Mouse (Mus musculus) layer of hippocampus, postnatal 10 days (tissue): ENCODE data around the gene Inhbc. TPM values are rescaled to one million over a fixed set of nuclear protein-coding genes. Genes with fewer than 3 reads are reported as not detected.
"Not testable (repeated sequence)": the region's sequence is repeated elsewhere in the genome, so short reads cannot be mapped to it uniquely, and the experiment has no call there.

Experiments
- DNase-seq, 2 experiments: peaks; one replicate each; pipeline ENCODE4 v3.0.0; 2021; ENCODE audit warnings: low spot score in 2 of 2
- total RNA-seq, 2 experiments: library from RNA; stranded (reverse); gene quantifications; 2 replicates each; pipeline ENCODE4 v1.2.3; 2021

Gene Inhbc
- total RNA-seq, 2 experiments from 2014 or later: not detected

DNA sequence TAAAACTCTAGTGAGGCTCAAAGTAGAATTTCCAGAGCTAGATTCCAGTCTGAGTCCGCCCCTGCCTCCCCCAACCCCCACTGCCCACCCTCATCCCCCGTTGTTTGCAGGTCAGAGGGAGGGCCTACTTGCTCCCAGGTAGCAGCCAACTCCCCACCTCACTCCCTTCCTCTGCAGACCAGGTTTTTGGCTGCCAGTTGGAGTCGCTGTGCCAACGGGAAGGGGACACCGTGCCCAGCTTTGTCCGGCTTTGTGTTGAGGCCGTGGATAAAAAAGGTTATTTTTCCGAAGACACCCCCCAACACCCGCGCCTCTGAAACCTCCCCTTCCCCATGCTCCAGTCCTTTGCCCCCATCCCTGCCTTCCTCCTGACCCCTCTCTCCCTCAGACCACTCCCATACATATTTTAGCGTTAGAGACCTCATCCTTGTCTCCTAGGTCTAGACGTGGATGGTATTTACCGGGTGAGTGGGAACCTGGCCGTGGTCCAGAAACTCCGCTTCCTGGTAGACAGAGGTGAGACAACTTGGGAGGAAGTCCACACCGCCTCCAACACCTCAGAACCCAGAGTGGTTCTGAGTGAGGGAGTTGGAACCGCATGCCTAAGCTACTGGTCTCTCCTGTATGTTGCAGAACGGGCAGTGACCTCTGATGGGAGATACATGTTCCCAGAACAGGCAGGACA is 42.6 kb downstream of the Inhbc start:
- DNase-seq: no peak

DNA sequence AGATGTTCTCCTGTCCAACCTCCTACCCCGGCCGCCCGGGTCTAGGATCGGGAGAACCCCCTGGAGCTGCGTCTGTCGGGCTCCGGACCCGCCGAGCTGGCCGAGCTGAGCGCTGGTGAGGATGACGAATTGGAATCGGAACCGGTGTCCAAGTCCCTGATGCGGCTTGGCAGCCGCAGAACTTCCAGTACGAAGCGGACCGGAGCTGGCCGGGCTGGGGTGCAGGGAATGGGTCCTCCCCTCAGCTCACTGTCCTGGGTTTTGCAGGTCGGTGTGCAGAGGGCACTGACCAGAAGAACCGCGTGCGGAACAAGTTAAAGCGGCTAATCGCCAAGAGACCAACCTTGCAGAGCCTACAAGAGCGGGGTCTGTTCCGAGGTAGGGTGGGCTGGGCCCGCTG is 43.4 kb downstream of the Inhbc start:
- DNase-seq: peak in 1 of 2 experiments; percentile 22

DNA sequence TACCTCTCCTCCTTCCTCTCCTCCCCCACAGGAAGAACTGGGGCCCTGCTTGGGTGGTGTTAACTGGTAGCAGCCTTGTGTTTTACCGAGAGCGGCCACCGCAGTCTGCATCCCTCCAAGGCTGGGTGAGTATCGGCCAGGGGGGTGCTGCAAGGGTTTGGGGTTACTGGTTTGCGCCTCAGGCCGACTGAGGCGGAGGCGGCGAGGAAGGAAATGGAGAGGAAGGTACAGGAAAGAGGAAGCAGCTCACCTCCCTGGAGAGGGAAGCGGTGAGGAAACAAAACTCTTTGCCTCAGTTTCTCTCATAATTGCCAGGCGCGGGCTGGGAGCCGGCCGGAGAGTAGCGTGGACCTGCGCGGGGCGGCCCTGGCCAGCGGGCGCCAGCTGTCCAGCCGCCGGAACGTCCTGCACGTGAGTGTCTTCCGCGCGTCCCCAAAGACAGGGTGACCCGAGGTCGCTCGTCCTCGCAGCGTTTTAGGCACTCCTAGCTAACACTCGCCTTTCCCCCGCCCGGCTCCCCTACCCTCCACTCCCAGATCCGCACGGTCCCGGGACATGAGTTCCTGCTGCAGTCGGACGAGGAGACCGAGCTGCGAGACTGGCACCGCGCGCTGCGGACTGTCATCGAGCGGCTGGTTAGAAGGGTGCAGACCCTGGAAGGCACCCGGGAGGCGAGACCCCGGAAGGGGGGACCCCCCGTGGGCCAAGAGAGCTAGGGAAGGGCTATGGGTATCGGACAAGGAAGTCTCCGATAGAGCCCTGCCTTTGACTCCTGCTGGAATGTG is 44.0 kb downstream of the Inhbc start:
- DNase-seq: no peak

DNA sequence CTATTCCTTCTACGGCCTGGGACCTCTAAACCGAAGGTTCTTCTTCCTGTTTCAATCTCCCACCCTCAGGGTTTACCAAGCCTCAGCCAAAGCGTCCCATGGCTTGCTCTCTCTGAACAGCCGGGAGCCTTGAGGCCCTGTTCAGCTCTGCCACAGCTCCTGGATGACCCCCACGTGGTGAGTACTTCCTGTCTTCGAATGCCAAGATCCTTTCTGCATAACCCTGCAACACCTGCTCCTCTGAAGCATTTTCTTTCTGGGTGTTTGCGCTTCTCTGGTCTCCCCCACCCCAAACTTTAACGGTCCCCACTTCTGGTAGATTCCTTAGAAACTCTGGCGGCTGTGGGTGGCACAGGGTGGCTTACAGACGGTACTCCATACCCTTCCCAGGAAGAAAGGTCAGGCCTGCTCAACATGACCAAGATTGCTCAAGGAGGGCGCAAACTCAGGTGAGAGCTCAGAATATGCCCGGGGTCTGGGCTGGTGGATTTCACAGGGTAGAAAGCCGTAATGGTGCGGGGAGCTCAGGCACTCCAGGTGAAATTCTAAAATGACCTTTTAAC is 44.7 kb downstream of the Inhbc start:
- DNase-seq: no peak

DNA sequence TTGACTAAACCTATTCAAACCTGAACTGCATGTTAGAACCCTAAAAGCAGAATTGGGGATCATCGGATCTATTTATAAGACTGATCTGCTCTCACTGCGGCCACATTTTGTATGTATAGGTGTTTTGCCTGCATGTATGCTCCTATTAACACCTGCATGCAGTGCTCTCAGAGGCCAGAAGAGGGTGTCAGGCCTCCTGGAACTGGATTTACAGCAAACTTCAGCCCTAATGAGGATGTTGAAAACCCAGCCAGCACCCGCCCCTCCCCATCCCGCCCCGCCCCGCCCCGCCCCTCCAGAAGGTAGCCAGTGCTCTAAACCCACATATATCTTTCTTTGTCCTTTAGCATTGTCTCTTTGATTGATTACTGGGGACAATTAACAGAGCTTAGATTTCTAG is 45.7 kb downstream of the Inhbc start:
- DNase-seq: peak in 1 of 2 experiments; percentile 36

DNA sequence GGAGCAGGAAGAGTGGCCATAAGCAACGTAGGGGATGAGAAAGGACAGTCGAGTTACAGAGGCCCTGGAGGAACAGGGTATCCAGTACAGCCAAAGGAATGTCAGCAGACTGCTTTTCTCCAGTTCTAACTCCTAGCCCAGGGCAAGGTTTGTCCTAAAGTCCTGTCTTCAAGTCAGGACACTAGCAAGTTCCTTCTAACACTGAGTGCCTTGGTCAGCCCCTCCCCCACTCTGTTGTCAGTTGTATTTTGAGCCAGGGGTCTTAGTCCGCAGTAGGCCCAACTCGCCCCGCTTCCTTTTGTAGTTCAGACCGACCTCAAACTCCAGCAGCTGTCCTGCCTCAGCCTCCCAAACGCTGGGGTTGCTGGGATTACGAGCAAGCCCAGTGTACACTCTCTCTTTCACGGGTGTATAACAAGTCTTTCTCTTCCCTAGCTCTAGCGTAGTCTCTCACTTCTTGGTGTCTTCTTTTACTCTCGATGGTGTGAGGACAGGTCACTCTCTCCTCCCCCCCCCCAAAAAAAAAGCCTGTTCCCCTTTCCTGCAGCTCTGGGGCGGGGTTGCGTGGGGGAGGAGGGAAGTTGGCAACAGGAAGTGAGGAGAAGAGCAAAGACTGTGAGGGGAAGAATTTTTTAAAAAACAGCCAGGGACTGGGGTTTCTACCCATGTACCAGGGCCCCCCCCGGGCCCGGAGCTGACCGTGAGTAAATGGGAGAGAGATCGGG is 46.9 kb downstream of the Inhbc start:
- DNase-seq: no peak

DNA sequence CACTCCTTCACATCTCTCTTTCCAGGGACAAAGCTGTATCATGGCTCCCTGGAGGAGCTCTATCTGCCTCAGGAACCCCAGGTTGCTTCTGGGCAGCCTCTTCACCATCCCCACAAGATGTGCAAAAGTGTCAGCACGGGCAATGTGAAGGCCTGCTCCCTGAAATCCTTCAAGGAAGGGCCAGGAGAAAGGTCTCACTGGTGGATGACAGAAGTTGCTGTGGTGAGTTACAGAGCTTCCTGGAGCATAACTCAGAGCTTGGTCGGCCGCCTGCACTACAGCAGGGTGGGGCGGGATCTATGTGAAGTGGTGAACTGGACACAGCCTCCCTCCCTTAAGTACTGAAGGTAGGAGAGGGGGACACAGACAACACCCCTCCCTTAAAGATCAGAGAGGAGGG is 47.6 kb downstream of the Inhbc start:
- no peak for DNase-seq

DNA sequence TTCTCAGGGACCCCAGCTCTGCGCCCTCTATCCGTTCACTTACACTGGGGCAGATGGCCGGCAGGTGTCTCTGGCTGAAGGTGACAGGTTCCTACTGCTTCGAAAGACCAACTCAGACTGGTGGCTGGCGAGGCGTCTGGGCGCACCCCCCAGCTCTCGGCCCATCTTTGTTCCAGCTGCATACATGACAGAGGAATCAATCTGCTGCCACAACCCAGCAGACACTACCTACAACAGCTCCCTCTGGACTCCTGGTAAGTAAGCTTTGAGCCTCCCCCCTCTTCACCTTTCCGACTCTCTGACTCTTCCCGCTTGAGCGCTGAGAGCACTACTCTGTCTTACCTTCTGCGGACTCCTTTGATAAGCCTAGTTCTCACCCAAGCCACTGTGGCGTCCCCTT is 48.1 kb downstream of the Inhbc start:
- DNase-seq: no peak

DNA sequence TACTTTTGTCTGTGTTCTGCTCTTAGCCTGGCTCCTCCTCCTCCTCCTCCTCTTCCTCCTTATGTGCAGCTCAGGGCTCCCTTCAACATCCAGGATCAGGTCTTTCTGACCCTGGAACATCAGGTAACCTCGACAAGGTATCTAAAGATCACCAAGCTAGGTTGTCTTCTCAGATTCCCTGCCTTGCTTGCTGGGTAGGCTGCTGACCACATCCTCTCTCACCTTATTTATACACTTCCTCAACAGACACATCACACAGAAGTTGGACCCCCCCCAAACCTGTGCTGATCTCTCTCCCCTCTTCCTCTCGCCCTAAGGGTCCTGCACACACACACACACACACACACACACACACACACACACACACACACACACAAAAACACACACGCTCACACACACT is 48.6 kb downstream of the Inhbc start, which contains the start of gene Arhgap9:
Gene Arhgap9 (plus strand): TSS at position 344 of the 400 bp plus-strand sequence.
- DNase-seq: no peak

DNA sequence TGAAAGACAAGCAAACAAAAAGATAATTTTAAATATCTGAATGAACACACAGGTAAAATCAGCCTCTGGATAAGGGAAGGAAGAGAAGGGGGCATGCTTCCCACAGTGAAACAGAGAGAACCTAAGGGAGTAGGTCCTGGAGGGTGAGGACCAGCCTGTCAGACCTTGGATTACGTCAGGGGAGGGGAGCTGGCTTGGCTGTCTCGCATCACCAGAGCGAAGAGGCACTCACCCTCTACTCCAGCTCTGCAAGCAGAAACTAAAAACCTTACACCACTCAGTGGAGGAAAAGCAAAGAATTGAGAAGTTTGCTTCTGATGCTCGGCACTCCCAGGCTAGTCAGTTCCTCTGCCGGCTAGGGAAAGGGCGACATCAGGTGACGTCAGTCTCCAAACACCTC is 50.3 kb downstream of the Inhbc start:
- DNase-seq: no peak

DNA sequence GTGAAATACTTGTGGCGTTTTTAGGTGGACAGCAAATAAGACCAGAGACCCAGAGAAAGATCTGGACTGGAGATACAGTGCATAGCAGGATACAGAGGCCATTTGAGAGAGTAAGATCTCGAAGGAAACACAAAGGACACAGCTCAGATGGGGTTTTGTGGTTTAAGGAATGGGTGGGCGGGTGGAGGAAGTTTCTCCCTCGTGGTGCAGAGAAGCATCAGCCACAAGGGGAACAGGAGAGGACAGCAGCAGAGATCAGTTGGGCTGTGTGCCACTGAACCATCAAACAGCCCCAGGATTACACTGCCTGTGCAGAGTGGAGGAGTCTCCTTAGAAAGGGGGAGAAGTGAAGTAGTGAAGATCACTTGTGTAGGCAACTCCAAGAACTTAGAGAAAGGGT is 52.2 kb downstream of the Inhbc start:
- no peak for DNase-seq

DNA sequence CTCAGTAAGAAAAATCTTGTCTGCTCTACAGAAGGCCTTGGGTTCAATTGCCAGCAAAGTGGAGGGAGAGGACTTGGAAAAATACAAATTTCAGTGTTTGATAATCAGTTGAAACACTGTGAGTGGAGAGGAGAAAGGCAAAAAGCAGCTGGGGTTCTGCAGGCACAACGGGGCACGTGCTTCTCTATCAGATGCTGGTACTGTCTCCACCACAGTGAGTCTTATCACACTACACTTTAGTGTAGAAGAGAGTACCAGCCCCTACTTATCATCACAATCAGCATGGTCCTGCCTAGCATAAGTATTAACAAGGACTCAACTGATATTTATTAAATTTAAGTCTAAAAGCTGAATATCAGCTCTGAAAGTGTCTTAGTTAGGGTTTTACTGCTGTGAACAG is 53.0 kb downstream of the Inhbc start:
- no peak for DNase-seq

DNA sequence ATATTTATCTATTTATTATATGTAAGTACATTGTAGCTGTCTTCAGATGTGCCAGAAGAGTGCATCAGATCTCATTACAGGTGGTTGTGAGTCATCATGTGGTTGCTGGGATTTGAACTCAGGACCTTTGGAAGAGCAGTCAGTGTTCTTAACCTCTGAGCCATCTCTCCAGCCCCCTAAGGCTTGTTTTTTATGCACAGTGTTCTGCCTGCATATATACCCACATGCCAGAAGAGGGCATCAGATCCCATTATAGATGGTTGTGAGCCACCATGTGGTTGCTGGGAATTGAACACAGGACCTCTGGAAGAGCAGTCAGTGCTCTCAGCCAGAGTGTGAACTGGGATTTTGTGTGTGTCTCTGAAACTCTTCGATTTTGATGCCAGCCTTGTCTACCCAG is 55.3 kb downstream of the Inhbc start:
- not testable (repeated sequence) for DNase-seq

DNA sequence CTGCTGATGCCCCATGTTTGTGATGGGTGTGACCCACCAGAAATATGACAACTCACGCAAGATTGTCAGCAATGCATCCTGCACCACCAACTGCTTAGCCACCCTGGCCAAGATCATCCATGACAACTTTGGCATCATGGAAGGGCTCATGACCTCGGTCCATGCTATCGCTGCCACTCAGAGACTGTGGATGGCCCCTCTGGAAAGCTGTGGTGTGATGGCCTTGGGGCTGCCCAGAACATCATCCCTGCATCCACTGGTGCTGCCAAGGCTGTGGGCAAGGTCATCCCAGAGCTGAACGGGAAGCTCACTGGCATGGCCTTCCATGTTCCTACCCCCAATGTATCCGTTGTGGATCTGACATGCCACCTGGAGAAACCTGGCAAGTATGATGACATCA is 56.7 kb downstream of the Inhbc start:
- not testable (repeated sequence) for DNase-seq

DNA sequence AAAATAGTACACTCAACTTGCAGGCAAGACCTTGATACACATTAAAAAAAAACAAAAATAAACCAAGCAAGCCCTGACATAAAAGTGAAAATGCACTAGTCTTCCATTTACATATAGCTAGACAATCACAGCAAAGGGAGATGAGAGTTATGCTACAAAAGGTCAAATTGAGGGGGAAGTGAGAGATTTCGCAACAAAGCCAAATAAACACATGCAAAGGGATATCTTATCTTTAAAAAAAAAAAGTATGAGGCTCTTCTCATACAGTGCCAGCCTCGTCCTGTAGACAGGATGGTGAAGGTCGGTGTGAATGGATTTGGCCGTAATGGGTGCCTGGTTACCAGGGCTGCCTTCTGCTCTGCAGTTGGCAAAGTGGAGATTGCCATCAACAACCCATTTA is 57.4 kb downstream of the Inhbc start:
- DNase-seq: no peak

DNA sequence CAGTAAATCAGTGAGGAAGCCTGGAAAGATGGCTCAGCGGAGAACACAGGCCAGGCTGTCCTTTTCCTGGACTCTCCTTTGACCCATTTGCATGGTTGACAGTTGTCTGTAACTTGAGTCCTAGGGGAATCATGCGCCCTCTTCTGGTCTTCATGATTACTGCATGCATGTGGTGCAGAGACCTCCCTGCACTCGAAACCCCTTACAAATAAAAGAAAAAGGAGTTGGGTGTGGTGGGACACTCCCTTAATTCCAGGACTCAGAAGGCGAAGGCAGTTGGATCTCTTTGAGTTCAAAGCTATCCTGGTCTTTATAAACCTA is 57.9 kb downstream of the Inhbc start:
- peak; percentile 85 to 87 for DNase-seq

DNA sequence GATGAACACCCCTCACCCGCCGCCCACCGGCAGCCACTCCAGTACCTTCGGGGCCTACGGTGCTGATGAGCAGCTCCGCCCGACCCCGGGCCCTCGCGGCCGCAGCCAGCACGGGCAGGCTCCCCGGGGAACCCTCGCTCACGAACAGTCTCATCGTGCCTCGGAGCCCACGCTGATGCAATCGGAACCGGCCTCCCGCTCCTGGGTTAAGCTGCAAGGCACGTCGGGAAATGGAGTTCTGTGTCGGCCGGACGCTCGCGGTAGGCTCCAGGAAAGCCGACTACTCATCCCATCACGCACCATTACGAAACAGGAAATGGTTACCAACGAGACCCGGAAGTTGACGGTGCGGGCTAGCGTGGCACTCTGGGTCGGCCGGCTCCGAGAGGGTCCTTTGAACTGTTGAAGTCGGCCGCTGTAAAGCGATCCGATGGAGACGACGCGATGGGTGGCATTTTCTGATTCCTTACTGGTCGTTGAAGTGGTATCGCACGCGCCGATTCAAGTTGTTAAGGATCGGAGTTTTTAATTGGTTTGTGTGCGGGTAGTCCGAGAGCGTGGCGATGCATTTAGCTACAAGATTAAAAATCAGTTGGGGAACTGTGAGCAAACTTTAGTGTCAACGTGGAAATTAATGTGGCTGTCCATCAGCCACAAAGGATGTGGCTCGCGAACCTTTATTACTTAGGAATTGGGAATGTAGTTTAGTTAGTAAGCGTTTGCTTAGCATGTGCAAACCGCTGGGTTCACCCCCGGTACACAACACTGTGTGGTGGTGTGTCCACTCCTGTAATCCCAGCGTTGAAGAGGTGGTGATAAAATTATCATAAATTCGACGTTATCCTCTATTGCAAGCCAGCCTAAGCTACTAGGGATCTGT is 58.5 kb downstream of the Inhbc start, which contains the start of gene Mars:
Gene Mars (minus strand): TSS at position 311 of the 880 bp plus-strand sequence.
- peak; percentile 87 to 91 for DNase-seq

DNA sequence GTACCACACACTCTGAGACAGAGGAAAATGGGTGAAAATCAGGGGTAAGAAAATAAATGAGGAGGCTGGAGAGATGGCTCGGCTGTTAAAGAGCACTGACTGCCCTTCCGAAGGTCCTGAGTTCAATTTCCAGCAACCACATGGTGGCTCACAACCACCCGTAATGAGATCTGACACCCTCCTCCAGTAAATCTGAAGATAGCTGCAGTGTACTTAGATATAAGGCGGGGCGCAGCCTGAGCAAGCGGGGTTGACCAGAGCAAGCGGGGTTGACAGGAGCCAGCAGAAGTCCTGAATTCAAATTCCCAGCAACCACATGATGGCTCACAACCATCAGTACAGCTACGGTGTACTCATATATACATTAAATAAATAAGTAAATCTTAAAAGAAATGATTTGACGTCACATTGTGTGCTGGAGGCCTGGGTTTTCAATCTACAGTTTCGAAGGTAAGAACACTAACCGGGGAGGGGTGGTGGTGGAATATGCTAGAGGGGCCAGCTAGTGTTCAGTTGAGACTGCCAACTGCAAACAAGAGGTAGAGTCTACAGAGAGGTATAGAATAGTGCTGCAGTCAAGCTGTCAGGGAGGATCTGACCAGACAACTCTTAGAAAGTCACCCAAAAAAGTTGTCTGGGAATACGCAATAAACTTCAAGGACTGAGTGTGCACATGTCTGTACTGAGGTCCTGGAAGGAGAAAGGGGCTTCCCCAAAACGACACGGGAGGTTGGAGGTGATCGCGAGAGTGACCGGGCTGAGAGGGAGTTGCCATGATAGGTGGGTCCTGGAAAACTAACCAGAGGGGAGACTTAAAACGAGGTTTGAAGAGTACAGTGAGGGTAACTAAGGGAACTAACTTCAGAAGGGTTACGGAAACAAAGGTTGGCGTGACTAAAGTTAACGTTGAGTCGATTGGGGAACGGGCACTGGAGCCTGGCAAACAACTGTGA is 59.4 kb downstream of the Inhbc start:
- no peak for DNase-seq

DNA sequence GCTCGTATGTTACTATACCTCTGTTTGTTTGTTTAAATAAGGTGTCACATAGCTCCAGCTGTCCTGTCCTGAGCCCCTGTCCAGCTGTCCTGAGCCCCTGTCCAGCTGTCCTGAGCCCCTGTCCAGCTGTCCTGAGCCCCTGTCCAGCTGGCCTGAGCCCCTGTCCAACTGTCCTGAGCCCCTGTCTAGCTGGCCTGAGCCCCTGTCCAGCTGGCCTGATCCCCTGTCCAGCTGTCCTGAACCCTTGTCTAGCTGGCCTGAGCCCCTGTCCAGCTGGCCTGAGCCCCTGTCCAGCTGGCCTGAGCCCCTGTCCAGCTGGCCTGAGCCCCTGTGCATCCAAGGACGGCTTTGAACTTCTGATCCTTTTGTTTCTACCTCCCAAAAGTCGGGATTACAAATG is 61.1 kb downstream of the Inhbc start:
- not testable (repeated sequence) for DNase-seq
